Mouse (Mus musculus): ENCODE data around the gene Plekhg1. TPM values are rescaled to one million over a fixed set of nuclear protein-coding genes. Genes with fewer than 3 reads are reported as not detected.

Plekhg1 gene
- polyA plus RNA-seq, 1 experiment from 2014 or later, result 16.1 TPM

- no peak for ATAC-seq (ENCODE audit: insufficient number of reproducible peaks, insufficient read depth, low FRiP score, low TSS enrichment, low read depth)
- 47% methylated on average over 4 of the region's 4 CpGs for WGBS
These were observed 118.3 kb downstream of the Plekhg1 start for GRCm38 (mm10) chr10:3858437-3858836.

GRCm38 (mm10) chr10:3858961-3859714, 119.0 kb downstream of the Plekhg1 start:
- WGBS, result 64% methylated on average over 11 of the region's 11 CpGs
- Histone ChIP-seq H3K9me3 (no peaks in the 10 kb centered on the region), H3K4me3 (replicated peaks) (no peak overlapping the region), H3K36me3 (no peaks in the 10 kb centered on the region), H3K4me1 (replicated peaks) (peaks cover 31% of the 10 kb centered on the region), H3K27me3 (no peaks in the 10 kb centered on the region), H3K9ac (replicated peaks) (no peak overlapping the region), H3K27ac (no peak overlapping the region), H3K4me2 (no peak overlapping the region)
- no peak for ATAC-seq (ENCODE audit: insufficient number of reproducible peaks, insufficient read depth, low FRiP score, low TSS enrichment, low read depth)

More at GRCm38 (mm10) chr10:3858437-3858836, 118.3 kb downstream of the Plekhg1 start:
- Histone ChIP-seq H3K27ac (no peak overlapping the region), H3K9me3 (no peaks in the 10 kb centered on the region), H3K27me3 (no peaks in the 10 kb centered on the region), H3K4me3 (replicated peaks) (no peak overlapping the region), H3K4me2 (no peak overlapping the region), H3K4me1 (replicated peaks) (peaks cover 24% of the 10 kb centered on the region), H3K9ac (replicated peaks) (no peak overlapping the region), H3K36me3 (no peaks in the 10 kb centered on the region)

GRCm38 (mm10) chr10:3863411-3864195, 123.4 kb downstream of the Plekhg1 start:
- Histone ChIP-seq H3K4me3 (replicated peaks) (0 out of 2 replicates have a peak overlapping the region, but pooled peaks have one; percentile 0), H3K4me2 (peak overlapping the region; percentile 48), H3K9ac (replicated peaks) (no peak overlapping the region), H3K36me3 (no peaks in the 10 kb centered on the region), H3K27me3 (no peaks in the 10 kb centered on the region), H3K4me1 (replicated peaks) (peaks cover 25% of the 10 kb centered on the region), H3K27ac (peak overlapping the region; percentile 57), H3K9me3 (no peaks in the 10 kb centered on the region)
- WGBS, result 27% methylated on average over 12 of the region's 12 CpGs
- peak; percentile 58; the same call in 1 of the 2 replicates for ATAC-seq (ENCODE audit: insufficient number of reproducible peaks, insufficient read depth, low FRiP score, low TSS enrichment, low read depth)

- no peak for ATAC-seq (ENCODE audit: insufficient number of reproducible peaks, insufficient read depth, low FRiP score, low TSS enrichment, low read depth)
- Histone ChIP-seq H3K9ac (replicated peaks) (no peak overlapping the region), H3K27me3 (no peaks in the 10 kb centered on the region), H3K4me2 (peak overlapping the region; percentile 48), H3K36me3 (no peaks in the 10 kb centered on the region), H3K27ac (peak overlapping the region; percentile 57), H3K4me3 (replicated peaks) (0 out of 2 replicates have a peak overlapping the region, but pooled peaks have one; percentile 0), H3K9me3 (no peaks in the 10 kb centered on the region), H3K4me1 (replicated peaks) (peaks cover 20% of the 10 kb centered on the region)
- 23% methylated on average over 6 of the region's 6 CpGs for WGBS
These were observed 124.0 kb downstream of the Plekhg1 start for GRCm38 (mm10) chr10:3864196-3864540.

- no peak overlapping the region for H3K27ac ChIP-seq
- H3K4me1 ChIP-seq (replicated peaks), result peaks cover 30% of the 10 kb centered on the region
- no peak overlapping the region for H3K4me3 ChIP-seq (replicated peaks)
- H3K4me2 ChIP-seq, result no peak overlapping the region
- H3K9me3 ChIP-seq, result no peaks in the 10 kb centered on the region
- no peak for ATAC-seq (ENCODE audit: insufficient number of reproducible peaks, insufficient read depth, low FRiP score, low TSS enrichment, low read depth)
- H3K27me3 ChIP-seq, result no peaks in the 10 kb centered on the region
- H3K36me3 ChIP-seq, result no peaks in the 10 kb centered on the region
- H3K9ac ChIP-seq (replicated peaks), result no peak overlapping the region
These were observed 127.1 kb downstream of the Plekhg1 start for GRCm38 (mm10) chr10:3867298-3867697.

GRCm38 (mm10) chr10:3870828-3871227, 130.7 kb downstream of the Plekhg1 start:
- no peak for ATAC-seq (ENCODE audit: insufficient number of reproducible peaks, insufficient read depth, low FRiP score, low TSS enrichment, low read depth)
- no peak overlapping the region for H3K4me2 ChIP-seq
- H3K4me1 ChIP-seq (replicated peaks), result peaks cover 10% of the 10 kb centered on the region
- no peak overlapping the region for H3K4me3 ChIP-seq (replicated peaks)
- H3K36me3 ChIP-seq, result peaks cover 12% of the 10 kb centered on the region; the same call in 1 of the 2 replicates
- no peaks in the 10 kb centered on the region for H3K27me3 ChIP-seq
- no peak overlapping the region for H3K27ac ChIP-seq
- no peak overlapping the region for H3K9ac ChIP-seq (replicated peaks)
- WGBS, result 62% methylated on average over 5 of the region's 5 CpGs
- H3K9me3 ChIP-seq, result 0 out of 2 replicates have a peak, but pooled peaks cover 4% of the 10 kb centered on the region

- Histone ChIP-seq H3K27me3 (no peaks in the 10 kb centered on the region), H3K9ac (replicated peaks) (no peak overlapping the region), H3K4me1 (replicated peaks) (peaks cover 10% of the 10 kb centered on the region), H3K27ac (no peak overlapping the region), H3K36me3 (peaks cover 12% of the 10 kb centered on the region; the same call in 1 of the 2 replicates), H3K4me3 (replicated peaks) (no peak overlapping the region), H3K9me3 (0 out of 2 replicates have a peak, but pooled peaks cover 4% of the 10 kb centered on the region), H3K4me2 (no peak overlapping the region)
- 95% methylated on average over 6 of the region's 6 CpGs for whole genome bisulfite sequencing
- no peak for ATAC-seq (ENCODE audit: insufficient number of reproducible peaks, insufficient read depth, low FRiP score, low TSS enrichment, low read depth)
These were observed 133.3 kb downstream of the Plekhg1 start for GRCm38 (mm10) chr10:3873467-3873866.

- ATAC-seq (ENCODE audit: insufficient number of reproducible peaks, insufficient read depth, low FRiP score, low TSS enrichment, low read depth), result no peak
- H3K9ac ChIP-seq (replicated peaks), result no peak overlapping the region
- no peaks in the 10 kb centered on the region for H3K4me1 ChIP-seq (replicated peaks)
- H3K27ac ChIP-seq, result no peak overlapping the region
- H3K4me3 ChIP-seq (replicated peaks), result no peak overlapping the region
- no peak overlapping the region for H3K4me2 ChIP-seq
- peaks cover 7% of the 10 kb centered on the region; the same call in 1 of the 2 replicates for H3K36me3 ChIP-seq
- H3K9me3 ChIP-seq, result 0 out of 2 replicates have a peak, but pooled peaks cover 2% of the 10 kb centered on the region
- 94% methylated on average over 4 of the region's 4 CpGs for WGBS
- no peaks in the 10 kb centered on the region for H3K27me3 ChIP-seq
These were observed 137.8 kb downstream of the Plekhg1 start for GRCm38 (mm10) chr10:3877852-3878535.

- Histone ChIP-seq H3K27ac (no peak overlapping the region), H3K36me3 (no peaks in the 10 kb centered on the region), H3K4me3 (replicated peaks) (no peak overlapping the region), H3K9me3 (no peaks in the 10 kb centered on the region), H3K4me1 (replicated peaks) (no peaks in the 10 kb centered on the region), H3K4me2 (no peak overlapping the region), H3K9ac (replicated peaks) (no peak overlapping the region), H3K27me3 (no peaks in the 10 kb centered on the region)
- ATAC-seq (ENCODE audit: insufficient number of reproducible peaks, insufficient read depth, low FRiP score, low TSS enrichment, low read depth), result no peak
- WGBS, result 49% methylated on average over 2 of the region's 2 CpGs
These were observed 141.0 kb downstream of the Plekhg1 start for GRCm38 (mm10) chr10:3881179-3881578.

GRCm38 (mm10) chr10:3888510-3888909, 148.3 kb downstream of the Plekhg1 start:
- H3K4me3 ChIP-seq (replicated peaks), result no peak overlapping the region
- H3K27me3 ChIP-seq, result no peaks in the 10 kb centered on the region
- H3K9ac ChIP-seq (replicated peaks), result no peak overlapping the region
- H3K27ac ChIP-seq, result no peak overlapping the region
- no peaks in the 10 kb centered on the region for H3K9me3 ChIP-seq
- no peaks in the 10 kb centered on the region for H3K36me3 ChIP-seq
- 89% methylated on average over 4 of the region's 4 CpGs for WGBS
- no peak overlapping the region for H3K4me2 ChIP-seq
- no peak for ATAC-seq (ENCODE audit: insufficient number of reproducible peaks, insufficient read depth, low FRiP score, low TSS enrichment, low read depth)
- H3K4me1 ChIP-seq (replicated peaks), result peaks cover 17% of the 10 kb centered on the region

All from limb, embryonic 12.5 days (tissue).